Mouse (Mus musculus) CH12.LX (cell line): Measurements from ENCODE around the gene Crp. TPM values are rescaled to one million over a fixed set of nuclear protein-coding genes. Genes with fewer than 3 reads are reported as not detected.

Source experiments
- DNase-seq: peaks from one replicate; pipeline ENCODE4 v3.0.0-alpha.2; 2013; ENCODE audit errors: extremely low read depth
- H3K27ac ChIP-seq: 2 replicates; pipeline ENCODE4 v1.5.1; 2012; ENCODE audit warnings: low read depth, mild to moderate bottlenecking, control low read depth, moderate library complexity; ENCODE audit not compliant: insufficient read depth
- H3K27me3 ChIP-seq: replicated peaks from 2 replicates; pipeline ENCODE3; 2012; ENCODE audit warnings: inconsistent platforms
- H3K36me3 ChIP-seq, 2 experiments: replicated peaks in 1 of 2; 2 replicates each; pipeline versions ENCODE3 to v1.6.1; 2012; ENCODE audit warnings: inconsistent platforms in 1 of 2, low read length in 1 of 2, mild to moderate bottlenecking in 1 of 2, mixed read lengths in 1 of 2, moderate library complexity in 1 of 2; ENCODE audit not compliant: control insufficient read depth in 1 of 2, insufficient read depth in 1 of 2
- H3K4me1 ChIP-seq, 2 experiments: 2 replicates each; pipeline ENCODE4 v1.6.1; 2012; ENCODE audit warnings: inconsistent platforms in 1 of 2, moderate library complexity in 1 of 2; ENCODE audit not compliant: insufficient read depth in 2 of 2, control insufficient read depth in 1 of 2
- H3K4me2 ChIP-seq: 2 replicates; pipeline ENCODE4 v1.6.1; 2012; ENCODE audit warnings: low read depth, mild to moderate bottlenecking, control low read depth; ENCODE audit not compliant: poor library complexity, insufficient read depth, severe bottlenecking
- H3K4me3 ChIP-seq, 3 experiments: fragments of 150-350 bp in 1 of 3; sonication (generic) in 1 of 3; replicated peaks in 1 of 3; 2 replicates each; pipeline versions ENCODE3 to v1.5.1; 2011 to 2012; ENCODE audit warnings: low read depth in 2 of 3, low read length in 2 of 3, mild to moderate bottlenecking in 2 of 3, moderate library complexity in 2 of 3, control low read depth in 1 of 3, improper control_type of control experiment in 1 of 3, inconsistent platforms in 1 of 3, mixed read lengths in 1 of 3; ENCODE audit not compliant: poor library complexity in 1 of 3
- H3K79me2 ChIP-seq: replicated peaks from 2 replicates; pipeline ENCODE4 v1.6.1; 2012; ENCODE audit warnings: mild to moderate bottlenecking, moderate library complexity; ENCODE audit not compliant: control insufficient read depth, poor library complexity, insufficient read depth, severe bottlenecking; ENCODE audit errors: extremely low read depth
- H3K9ac ChIP-seq: 2 replicates; pipeline ENCODE4 v1.6.1; 2012; ENCODE audit warnings: low read depth, mild to moderate bottlenecking, control low read depth, moderate library complexity; ENCODE audit not compliant: insufficient read depth
- H3K9me3 ChIP-seq: replicated peaks from 2 replicates; pipeline ENCODE3; 2012; ENCODE audit warnings: low read length, inconsistent platforms, mixed read lengths
- CHD1 ChIP-seq: IDR thresholded peaks from 2 replicates; pipeline ENCODE4 v1.6.1; 2012; ENCODE audit warnings: low read depth, low read length, improper control_type of control experiment, inconsistent platforms
- CTCF ChIP-seq, 2 experiments: IDR thresholded peaks in 1 of 2; conservative IDR thresholded peaks in 1 of 2; 2 replicates each; pipeline ENCODE4 v1.5.1; 2011 to 2012; ENCODE audit warnings: low read depth in 2 of 2, low read length in 2 of 2, improper control_type of control experiment in 1 of 2, inconsistent platforms in 1 of 2, mild to moderate bottlenecking in 1 of 2, moderate library complexity in 1 of 2
- ELF1 ChIP-seq: IDR thresholded peaks from 2 replicates; pipeline ENCODE4 v1.6.1; 2014; ENCODE audit warnings: low read depth, mild to moderate bottlenecking, inconsistent platforms, low read length, improper control_type of control experiment
- EP300 ChIP-seq: IDR thresholded peaks from 2 replicates; pipeline ENCODE4 v1.6.1; 2011; ENCODE audit warnings: low read length, improper control_type of control experiment
- ETS1 ChIP-seq: conservative IDR thresholded peaks from 2 replicates; pipeline ENCODE4 v1.6.1; 2012; ENCODE audit warnings: low read depth, mild to moderate bottlenecking, inconsistent platforms, low read length, improper control_type of control experiment, moderate library complexity
- GABPA ChIP-seq: IDR thresholded peaks from 2 replicates; pipeline ENCODE4 v1.6.1; 2012; ENCODE audit warnings: low read depth, low read length, improper control_type of control experiment, inconsistent platforms; ENCODE audit not compliant: insufficient replicate concordance
- IRF4 ChIP-seq: IDR thresholded peaks from 2 replicates; pipeline ENCODE4 v1.6.1; 2014; ENCODE audit warnings: low read depth, mild to moderate bottlenecking, inconsistent platforms, low read length, improper control_type of control experiment
- KAT2A ChIP-seq: IDR thresholded peaks from 2 replicates; pipeline ENCODE4 v1.6.1; 2012; ENCODE audit warnings: low read length, improper control_type of control experiment, inconsistent platforms; ENCODE audit not compliant: insufficient replicate concordance
- MAZ ChIP-seq: IDR thresholded peaks from 2 replicates; pipeline ENCODE4 v1.6.1; 2012; ENCODE audit warnings: low read depth, mild to moderate bottlenecking, inconsistent platforms, low read length, improper control_type of control experiment, moderate library complexity
- MEF2A ChIP-seq: IDR thresholded peaks from 2 replicates; pipeline ENCODE4 v1.6.1; 2014; ENCODE audit warnings: low read depth, mild to moderate bottlenecking, inconsistent platforms, low read length, improper control_type of control experiment, borderline replicate concordance
- MXI1 ChIP-seq: IDR thresholded peaks from 2 replicates; pipeline ENCODE4 v1.6.1; 2011; ENCODE audit warnings: mild to moderate bottlenecking, low read depth, low read length, improper control_type of control experiment
- MYC ChIP-seq: IDR thresholded peaks from 2 replicates; pipeline ENCODE4 v1.6.1; 2011; ENCODE audit warnings: low read depth, mild to moderate bottlenecking, improper control_type of control experiment, low read length
- NRF1 ChIP-seq: IDR thresholded peaks from 2 replicates; pipeline ENCODE4 v1.6.1; 2014; ENCODE audit warnings: low read depth, mild to moderate bottlenecking, inconsistent platforms, low read length, improper control_type of control experiment, moderate library complexity
- PAX5 ChIP-seq: IDR thresholded peaks from 2 replicates; pipeline ENCODE4 v1.6.1; 2012; ENCODE audit warnings: low read length, inconsistent platforms, mixed read lengths
- POLR2AphosphoS2 ChIP-seq: IDR thresholded peaks from 2 replicates; pipeline ENCODE4 v1.6.1; 2011; ENCODE audit warnings: low read depth, low read length, improper control_type of control experiment
- RAD21 ChIP-seq: IDR thresholded peaks from 2 replicates; pipeline ENCODE4 v1.6.1; 2011; ENCODE audit warnings: low read depth, mild to moderate bottlenecking, low read length, improper control_type of control experiment, moderate library complexity
- TBP ChIP-seq: conservative IDR thresholded peaks from 2 replicates; pipeline ENCODE4 v1.6.1; 2011; ENCODE audit warnings: low read depth, low read length, improper control_type of control experiment
- TCF12 ChIP-seq: IDR thresholded peaks from 2 replicates; pipeline ENCODE4 v1.6.1; 2014; ENCODE audit warnings: low read depth, mild to moderate bottlenecking, inconsistent platforms, low read length, improper control_type of control experiment
- USF1 ChIP-seq: IDR thresholded peaks from 2 replicates; pipeline ENCODE4 v1.6.1; 2014; ENCODE audit warnings: low read depth, mild to moderate bottlenecking, inconsistent platforms, low read length, improper control_type of control experiment
- USF2 ChIP-seq: conservative IDR thresholded peaks from 2 replicates; pipeline ENCODE4 v1.6.1; 2011; ENCODE audit warnings: low read depth, low read length, improper control_type of control experiment
- ZC3H11A ChIP-seq: IDR thresholded peaks from 2 replicates; pipeline ENCODE4 v1.6.1; 2012; ENCODE audit warnings: low read depth, mild to moderate bottlenecking, inconsistent platforms, low read length, improper control_type of control experiment
- ZKSCAN1 ChIP-seq: IDR thresholded peaks from 2 replicates; pipeline ENCODE4 v1.6.1; 2012; ENCODE audit warnings: low read depth, inconsistent platforms, low read length, improper control_type of control experiment, borderline replicate concordance
- ZMIZ1 ChIP-seq: IDR thresholded peaks from 2 replicates; pipeline ENCODE4 v1.6.1; 2012; ENCODE audit warnings: low read depth, mild to moderate bottlenecking, inconsistent platforms, low read length, improper control_type of control experiment
- dilution Hi-C: fragments of 300-500 bp; cut with MboI; formaldehyde crosslinking; loops from 2 replicates; pipeline ENCODE4 v1.14.3; 2020; ENCODE audit warnings: low sequenced_read_pairs; ENCODE audit not compliant: extremely low pct_unique_long_range_greater_than_20kb, extremely low pct_ligation_motif_present
- in situ Hi-C: fragments of 300-500 bp; cut with MboI; formaldehyde crosslinking; loops from 3 replicates; pipeline ENCODE4 v1.14.3; 2019; ENCODE audit warnings: low sequenced_read_pairs, low pct_ligation_motif_present, low pct_unique_long_range_greater_than_20kb, mixed read lengths
- polyA plus RNA-seq: library from polyadenylated mRNA; unstranded; fragments of >175 nt; gene quantifications from 2 replicates; pipeline ENCODE4 v1.2.1, GENCODE M21; 2012; ENCODE audit warnings: low read depth; ENCODE audit not compliant: insufficient read length
- total RNA-seq, 2 experiments: library from RNA; depleted of rRNA; stranded (reverse); fragments of 300-350 nt in 1 of 2; fragments of >200 nt in 1 of 2; gene quantifications; 2 replicates each; pipeline ENCODE4 v1.2.3; 2012 to 2014

Crp gene
- total and polyA plus RNA-seq, 3 experiments, result not detected

DNA sequence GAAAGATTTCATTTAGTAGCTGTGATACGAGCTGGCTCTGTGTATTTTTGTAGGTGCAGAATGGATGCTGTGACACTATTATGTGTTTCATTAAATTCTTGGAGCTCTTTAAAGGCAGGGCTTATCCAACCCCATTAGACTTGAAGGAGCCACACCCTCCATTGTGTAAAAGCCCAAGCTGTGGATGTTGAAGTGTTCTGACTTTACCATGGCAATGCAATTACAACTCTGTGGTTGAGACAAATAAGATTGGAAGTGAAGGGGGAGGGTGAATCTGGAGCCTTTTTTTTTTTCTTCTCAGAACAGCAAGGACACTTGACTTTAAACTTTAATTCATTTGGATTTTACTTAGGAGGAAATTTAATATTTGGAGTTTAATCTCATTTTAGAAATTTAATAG is 13.9 kb upstream of the Crp start:
- Histone ChIP-seq H3K9ac (no peak overlapping the region), H3K27ac (no peak overlapping the region), H3K27me3 (no peaks in the 10 kb centered on the region), H3K4me2 (no peak overlapping the region), H3K79me2 (no peaks in the 10 kb centered on the region)
- in situ Hi-C loops (no loop called here), dilution Hi-C loops (no loop called here)
- TF ChIP-seq CHD1 (no peak), NRF1 (no peak), MYC (no peak), ZMIZ1 (no peak), KAT2A (no peak), TCF12 (no peak), USF2 (no peak), MEF2A (no peak)
- TF ChIP-seq, all 38 proteins: peak for 0
- DNase-seq, result no peak
- Histone ChIP-seq H3K4me1 (no peaks in the 10 kb centered on the region), H3K4me3 (no peak overlapping the region), H3K36me3 (no peaks in the 10 kb centered on the region), H3K9me3 (no peaks in the 10 kb centered on the region)

DNA sequence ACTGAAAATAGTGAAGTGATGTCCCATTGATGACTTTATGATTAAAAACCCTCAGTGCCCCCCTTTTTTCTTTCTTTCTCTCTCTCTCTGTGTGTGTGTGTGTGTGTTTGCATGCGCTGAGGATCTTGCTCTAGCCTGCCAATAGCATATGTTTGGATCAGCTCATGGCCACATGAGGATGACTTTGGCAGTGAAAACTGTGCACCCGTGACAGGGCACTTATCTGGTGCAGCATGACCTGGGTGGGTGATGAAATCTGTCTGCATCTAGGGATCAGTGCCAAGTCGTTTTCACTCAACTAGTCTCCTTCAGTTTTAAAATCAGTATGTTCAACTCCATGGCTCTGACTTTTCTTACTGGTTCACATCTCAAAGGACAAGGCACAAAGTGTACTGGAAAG is 12.7 kb upstream of the Crp start:
- Histone ChIP-seq H3K4me3 (no peak overlapping the region), H3K27ac (no peak overlapping the region)
- TF ChIP-seq EP300 (no peak), POLR2AphosphoS2 (no peak), PAX5 (no peak), MAZ (no peak), ZC3H11A (no peak)
- TF ChIP-seq, all 38 proteins: peak for 0
- dilution Hi-C loops (no loop called here), in situ Hi-C loops (no loop called here)
- Histone ChIP-seq H3K79me2 (no peaks in the 10 kb centered on the region), H3K27me3 (no peaks in the 10 kb centered on the region), H3K4me1 (no peaks in the 10 kb centered on the region), H3K9me3 (no peaks in the 10 kb centered on the region), H3K4me2 (no peak overlapping the region), H3K9ac (no peak overlapping the region), H3K36me3 (no peaks in the 10 kb centered on the region)
- DNase-seq, result no peak

DNA sequence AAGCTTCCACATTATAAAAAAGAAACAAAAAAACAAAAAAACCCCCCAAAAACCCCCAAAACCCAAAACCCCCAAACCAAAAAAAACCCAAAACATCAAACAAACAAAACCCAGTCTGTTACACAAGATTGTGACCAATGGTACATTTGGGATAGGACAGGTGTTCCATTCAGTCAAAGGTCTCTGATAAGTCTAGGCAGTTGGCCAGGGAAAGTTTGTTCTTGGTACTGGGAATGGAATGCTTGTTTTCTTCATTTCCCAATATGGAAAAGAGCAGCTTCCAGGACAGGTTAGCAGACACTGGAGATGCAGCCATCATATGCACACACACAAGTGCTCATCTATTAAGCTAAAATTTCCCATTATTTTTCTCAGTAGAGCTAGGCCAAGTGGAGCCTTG is 433 bp upstream of the Crp start:
- H3K4me1 ChIP-seq, result no peaks in the 10 kb centered on the region
- H3K9me3 ChIP-seq, result no peaks in the 10 kb centered on the region
- no peak overlapping the region for H3K4me2 ChIP-seq
- no peak overlapping the region for H3K27ac ChIP-seq
- TF ChIP-seq RAD21, result no peak
- TF ChIP-seq MYC, result no peak
- no peak for TF ChIP-seq MXI1
- no peak for TF ChIP-seq IRF4
- no peak for TF ChIP-seq ELF1
- no peak for TF ChIP-seq CHD1
- TF ChIP-seq USF1, result no peak
- TF ChIP-seq USF2, result no peak
- no peak for TF ChIP-seq ETS1
- TF ChIP-seq GABPA, result no peak
- TF ChIP-seq TCF12, result no peak
- TF ChIP-seq EP300, result no peak
- TF ChIP-seq TBP, result no peak
- no peak for TF ChIP-seq NRF1
- no peak for TF ChIP-seq MAZ
- no peak for TF ChIP-seq ZKSCAN1
- TF ChIP-seq CTCF (conservative IDR thresholded peaks at IDR 0.05 in 1 of 2, IDR thresholded peaks at IDR 0.05 in 1 of 2; ENCODE audit: low read depth in 2 of 2, low read length in 2 of 2), result no peak
- no peaks in the 10 kb centered on the region for H3K79me2 ChIP-seq
- dilution Hi-C loops (no loop called here), in situ Hi-C loops (no loop called here)
- H3K27me3 ChIP-seq, result no peaks in the 10 kb centered on the region
- DNase-seq, result no peak
- no peak overlapping the region for H3K4me3 ChIP-seq
- H3K36me3 ChIP-seq, result no peaks in the 10 kb centered on the region
- no peak overlapping the region for H3K9ac ChIP-seq
